Mouse (Mus musculus) B cell, adult 67 days (primary cell): ENCODE results near the gene Gjb2. TPM values are rescaled to one million over a fixed set of nuclear protein-coding genes. Genes with fewer than 3 reads are reported as not detected.

Experiments used
- total RNA-seq, 2 experiments: library from RNA; stranded (reverse); gene quantifications; 4 replicates each; pipeline ENCODE4 v1.2.4; 2023

Gene Gjb2
- total RNA-seq: not detected

DNA sequence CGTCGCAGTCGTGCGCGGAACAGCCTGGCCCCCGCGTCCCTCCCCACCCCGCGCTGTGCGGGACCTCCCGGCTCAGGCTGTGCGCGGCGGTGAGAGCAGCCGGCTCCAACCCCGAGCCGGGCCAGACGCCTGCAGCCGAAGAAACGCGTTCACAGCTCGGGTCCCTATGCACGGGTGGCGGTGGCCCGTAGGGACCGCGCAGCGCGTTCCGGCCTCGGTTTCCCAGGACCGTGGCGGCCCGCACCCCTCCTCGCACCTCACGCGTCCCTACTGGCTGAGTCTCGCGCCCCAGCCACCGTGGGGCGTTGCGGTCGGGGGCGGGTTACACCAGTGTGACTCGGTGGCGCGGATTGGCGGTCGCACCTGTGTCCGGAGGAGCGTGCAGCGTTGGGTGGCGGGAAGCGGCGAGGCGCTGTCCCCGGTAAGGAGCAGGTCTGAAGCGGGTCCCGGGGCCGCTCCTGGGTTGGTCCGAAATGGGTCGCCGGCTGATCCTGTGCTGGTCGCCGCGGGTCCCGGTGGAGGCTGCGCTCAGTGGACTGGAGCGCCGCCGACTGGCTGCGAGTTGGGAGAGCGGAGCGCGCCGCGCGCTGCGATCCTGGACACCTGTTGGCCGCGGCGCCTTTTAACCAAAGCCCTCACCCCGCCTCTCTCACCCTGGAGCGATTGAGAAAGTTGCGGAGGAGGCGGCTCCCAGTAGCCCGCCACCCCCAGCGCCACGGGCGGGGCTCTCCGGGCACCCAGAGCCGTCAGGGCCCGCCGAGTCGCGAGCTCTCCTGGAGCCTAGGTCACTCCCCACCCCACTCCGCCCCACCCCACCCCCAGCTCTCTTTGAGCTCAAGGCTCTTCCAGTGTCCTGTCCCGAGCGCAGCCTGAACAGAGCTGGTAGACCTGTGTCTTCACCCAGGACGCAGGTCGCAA is at the start of gene Gjb2:
TSS of gene Gjb2 (minus strand) at position 597 of the 918 bp plus-strand sequence.

DNA sequence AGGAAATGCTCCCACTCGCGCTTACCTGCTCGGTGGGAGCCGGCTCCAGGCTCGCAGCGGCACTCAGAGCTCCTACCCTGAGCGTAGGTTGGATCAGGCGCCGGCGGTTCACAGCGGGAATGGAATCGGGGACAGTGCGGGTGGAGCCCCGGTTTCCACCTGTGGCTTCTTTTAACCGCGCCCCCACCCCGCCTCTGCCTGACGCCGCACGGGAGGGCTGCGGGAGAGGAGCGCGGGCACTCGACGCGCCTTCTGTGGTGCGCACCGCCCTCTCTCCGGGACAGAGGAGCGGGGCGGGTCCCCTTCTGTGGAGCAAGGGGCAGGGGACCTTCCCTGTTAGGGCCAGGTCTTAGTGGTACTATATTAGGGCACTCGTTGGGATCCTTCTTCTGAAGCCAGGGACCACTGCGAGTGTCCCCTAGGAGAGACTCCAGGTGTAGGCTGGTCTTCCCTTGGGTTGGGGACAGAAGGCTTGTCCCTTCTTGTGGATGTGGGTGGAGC is 28.7 kb upstream of the Gjb2 start, which contains the start of gene Gjb6:
TSS of gene Gjb6 (minus strand) at position 451 of the 501 bp plus-strand sequence.

DNA sequence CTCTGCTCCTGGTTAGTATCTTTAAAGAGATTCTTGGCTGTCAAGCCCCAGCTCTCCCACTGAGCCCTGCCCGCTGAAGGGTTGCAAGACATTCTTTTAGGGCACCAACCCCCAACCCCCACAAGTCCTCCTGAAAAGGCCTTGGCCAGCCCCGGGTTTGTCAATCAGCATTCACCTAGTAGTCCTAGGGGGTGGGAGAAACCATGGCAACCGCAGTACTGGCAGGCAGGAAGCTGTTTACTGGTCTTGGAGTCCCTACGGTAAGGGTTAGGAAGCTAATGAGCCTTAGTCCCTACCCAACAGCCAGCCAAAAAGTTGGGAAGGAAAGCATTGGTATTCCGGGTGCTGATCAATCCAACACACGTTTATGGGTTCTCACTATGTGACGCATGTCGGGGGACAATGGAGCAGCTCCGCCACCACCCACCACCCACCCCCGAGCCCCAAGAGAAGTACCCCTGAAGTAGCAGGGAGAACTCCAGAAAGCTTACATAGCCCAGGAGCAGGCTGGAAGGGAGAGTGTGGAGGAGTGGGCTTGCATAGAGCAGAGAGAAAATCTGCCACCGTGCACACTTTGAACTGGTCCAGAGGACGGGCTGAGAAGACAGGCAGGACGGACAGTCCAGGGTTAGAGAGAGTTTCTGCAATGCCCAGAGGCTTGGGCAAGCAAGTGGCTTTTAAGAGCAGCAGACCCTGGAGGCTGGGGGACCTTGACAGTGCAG is 11.5 kb upstream of the Gjb2 start, which contains the start of gene Gm4491:
TSS of gene Gm4491 (minus strand) at position 61 of the 722 bp plus-strand sequence.

DNA sequence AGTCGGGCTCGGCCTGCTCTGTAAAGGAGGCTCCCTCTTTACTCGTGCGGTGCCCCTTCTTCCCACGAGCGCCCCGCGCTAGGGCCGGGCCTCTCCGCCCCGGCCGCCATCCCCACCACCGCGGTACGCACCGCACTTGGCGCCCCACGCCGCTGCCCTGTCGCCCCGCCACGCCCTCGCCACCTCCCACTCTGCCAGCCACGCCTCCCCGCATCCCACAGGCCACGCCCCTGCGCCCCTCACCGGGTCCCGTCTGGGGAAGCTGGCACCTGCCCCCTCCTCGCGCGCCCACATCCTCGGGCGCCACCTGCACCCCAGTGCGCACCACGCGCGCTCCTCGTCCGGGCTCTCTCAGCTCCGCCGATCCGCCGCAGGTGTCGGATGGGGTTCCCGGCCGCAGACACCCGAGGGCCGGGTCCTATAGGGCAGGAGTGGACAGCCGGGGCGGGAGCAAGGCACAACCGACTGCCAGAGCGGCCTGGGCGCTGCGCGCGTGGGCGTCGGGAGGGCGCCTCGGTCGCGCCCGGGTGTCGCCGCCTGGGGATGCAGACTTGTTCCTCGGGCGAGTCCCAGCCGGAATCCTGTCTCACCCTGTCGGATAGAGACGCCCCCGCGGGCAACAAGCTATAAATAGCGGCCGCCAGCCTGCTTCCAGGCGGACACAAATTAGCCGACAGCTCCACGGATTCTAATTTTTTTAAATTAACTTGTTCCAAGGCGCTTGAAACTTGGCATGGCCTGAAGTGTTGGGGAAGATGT is 46.8 kb downstream of the Gjb2 start, which contains the start of gene Gja3:
TSS of gene Gja3 (minus strand) at position 538 of the 759 bp plus-strand sequence.

Other genes starting within 250 kb of the Gjb2 start
- gene Zmym2, start 218.0 kb downstream of the Gjb2 start, total RNA-seq: 100 to 1,000 TPM; 135 to 144 TPM
- not detected for gene Gja3, start 46.6 kb downstream of the Gjb2 start, total RNA-seq
- not detected for gene Gm4491, start 11.2 kb upstream of the Gjb2 start, total RNA-seq
- gene Gjb6, start 28.9 kb upstream of the Gjb2 start, total RNA-seq: not detected